Mouse (Mus musculus): ENCODE measurements around the gene Rnf130. TPM values are rescaled to one million over a fixed set of nuclear protein-coding genes. Genes with fewer than 3 reads are reported as not detected.

The Rnf130 gene
- total and polyA plus RNA-seq, 3 experiments, result not detected

GRCm38 (mm10) chr11:50149200-50149599, 124.1 kb downstream of the Rnf130 start:
- Histone ChIP-seq H3K4me1 (ENCODE audit: control insufficient read depth in 1 of 2, insufficient read depth in 2 of 2) (no peaks in the 10 kb centered on the region), H3K79me2 (replicated peaks; ENCODE audit: control insufficient read depth, extremely low read depth, insufficient read depth, poor library complexity, severe bottlenecking) (no peaks in the 10 kb centered on the region), H3K9me3 (replicated peaks; ENCODE audit: low read length) (no peaks in the 10 kb centered on the region), H3K9ac (ENCODE audit: insufficient read depth, low read depth) (no peak overlapping the region), H3K27ac (ENCODE audit: insufficient read depth, low read depth) (no peak overlapping the region), H3K27me3 (replicated peaks) (no peaks in the 10 kb centered on the region), H3K4me3 (replicated peaks in 1 of 3; ENCODE audit: low read depth in 2 of 3, low read length in 2 of 3, poor library complexity in 1 of 3) (no peak overlapping the region), H3K36me3 (replicated peaks in 1 of 2; ENCODE audit: control insufficient read depth in 1 of 2, insufficient read depth in 1 of 2, low read length in 1 of 2) (peaks cover 82 to 93% of the 10 kb centered on the region in 2 experiments), H3K4me2 (ENCODE audit: insufficient read depth, low read depth, poor library complexity, severe bottlenecking) (no peak overlapping the region)
- dilution Hi-C loops (cut with MboI; ENCODE audit: extremely low pct_ligation_motif_present, extremely low pct_unique_long_range_greater_than_20kb, low sequenced_read_pairs), result no loop called here
- DNase-seq (ENCODE audit: extremely low read depth), result no peak
- TF ChIP-seq MYC (IDR thresholded peaks at IDR 0.05; ENCODE audit: low read depth, low read length) (no peak), HCFC1 (IDR thresholded peaks at IDR 0.05; ENCODE audit: low read depth, low read length) (no peak), POLR2A (IDR thresholded peaks at IDR 0.05; ENCODE audit: low read depth, low read length) (no peak), USF1 (IDR thresholded peaks at IDR 0.05; ENCODE audit: low read depth, low read length) (no peak), MXI1 (IDR thresholded peaks at IDR 0.05; ENCODE audit: low read depth, low read length) (no peak), ETS1 (conservative IDR thresholded peaks at IDR 0.05; ENCODE audit: low read depth, low read length) (no peak), CHD1 (IDR thresholded peaks at IDR 0.05; ENCODE audit: low read depth, low read length) (no peak), USF2 (conservative IDR thresholded peaks at IDR 0.05; ENCODE audit: low read depth, low read length) (no peak), GABPA (IDR thresholded peaks at IDR 0.05; ENCODE audit: insufficient replicate concordance, low read depth, low read length) (no peak), TCF12 (IDR thresholded peaks at IDR 0.05; ENCODE audit: low read depth, low read length) (no peak), ELF1 (IDR thresholded peaks at IDR 0.05; ENCODE audit: low read depth, low read length) (no peak)
- in situ Hi-C loops (cut with MboI; ENCODE audit: low pct_ligation_motif_present, low pct_unique_long_range_greater_than_20kb, low sequenced_read_pairs), result no loop called here

- TF ChIP-seq SIN3A (IDR thresholded peaks at IDR 0.05; ENCODE audit: low read length) (no peak), EP300 (IDR thresholded peaks at IDR 0.05; ENCODE audit: low read length) (no peak), ZC3H11A (IDR thresholded peaks at IDR 0.05; ENCODE audit: low read depth, low read length) (no peak), MEF2A (IDR thresholded peaks at IDR 0.05; ENCODE audit: borderline replicate concordance, low read depth, low read length) (no peak), ZMIZ1 (IDR thresholded peaks at IDR 0.05; ENCODE audit: low read depth, low read length) (no peak), POLR2AphosphoS2 (IDR thresholded peaks at IDR 0.05; ENCODE audit: low read depth, low read length) (no peak), MXI1 (IDR thresholded peaks at IDR 0.05; ENCODE audit: low read depth, low read length) (no peak), CTCF (conservative IDR thresholded peaks at IDR 0.05 in 1 of 2, IDR thresholded peaks at IDR 0.05 in 1 of 2; ENCODE audit: low read depth in 2 of 2, low read length in 2 of 2) (no peak), CHD1 (IDR thresholded peaks at IDR 0.05; ENCODE audit: low read depth, low read length) (no peak), ELF1 (IDR thresholded peaks at IDR 0.05; ENCODE audit: low read depth, low read length) (no peak), ETS1 (conservative IDR thresholded peaks at IDR 0.05; ENCODE audit: low read depth, low read length) (no peak), USF1 (IDR thresholded peaks at IDR 0.05; ENCODE audit: low read depth, low read length) (no peak), ZNF384 (IDR thresholded peaks at IDR 0.05; ENCODE audit: low read depth, low read length) (no peak), BHLHE40 (IDR thresholded peaks at IDR 0.05; ENCODE audit: low read depth, low read length) (no peak), USF2 (conservative IDR thresholded peaks at IDR 0.05; ENCODE audit: low read depth, low read length) (no peak)
- Histone ChIP-seq H3K9ac (ENCODE audit: insufficient read depth, low read depth) (no peak overlapping the region), H3K4me1 (ENCODE audit: control insufficient read depth in 1 of 2, insufficient read depth in 2 of 2) (no peaks in the 10 kb centered on the region), H3K36me3 (replicated peaks in 1 of 2; ENCODE audit: control insufficient read depth in 1 of 2, insufficient read depth in 1 of 2, low read length in 1 of 2) (peaks cover 84 to 96% of the 10 kb centered on the region in 2 experiments), H3K27me3 (replicated peaks) (no peaks in the 10 kb centered on the region), H3K79me2 (replicated peaks; ENCODE audit: control insufficient read depth, extremely low read depth, insufficient read depth, poor library complexity, severe bottlenecking) (no peaks in the 10 kb centered on the region), H3K9me3 (replicated peaks; ENCODE audit: low read length) (no peaks in the 10 kb centered on the region), H3K27ac (ENCODE audit: insufficient read depth, low read depth) (no peak overlapping the region), H3K4me2 (ENCODE audit: insufficient read depth, low read depth, poor library complexity, severe bottlenecking) (no peak overlapping the region), H3K4me3 (replicated peaks in 1 of 3; ENCODE audit: low read depth in 2 of 3, low read length in 2 of 3, poor library complexity in 1 of 3) (no peak overlapping the region)
- dilution Hi-C loops (cut with MboI; ENCODE audit: extremely low pct_ligation_motif_present, extremely low pct_unique_long_range_greater_than_20kb, low sequenced_read_pairs), result no loop called here
- DNase-seq (ENCODE audit: extremely low read depth), result no peak
- in situ Hi-C loops (cut with MboI; ENCODE audit: low pct_ligation_motif_present, low pct_unique_long_range_greater_than_20kb, low sequenced_read_pairs), result no loop called here
Measured at GRCm38 (mm10) chr11:50149603-50150150, 124.5 kb downstream of the Rnf130 start.
